Mouse (Mus musculus) intestine, embryonic 16.5 days (tissue): ENCODE measurements around the gene Klk8. TPM values are rescaled to one million over a fixed set of nuclear protein-coding genes. Genes with fewer than 3 reads are reported as not detected.

Experiments used
- ATAC-seq: fragments of 200-750 bp; cut with Nextera tagmentation; 2 replicates; pipeline ENCODE4 v1.8.0; 2017; ENCODE audit warnings: moderate TSS enrichment, moderate library complexity
- H3K27ac ChIP-seq: fragments of 300-500 bp; sonication (generic); 2 replicates; pipeline ENCODE4 v1.5.1; 2014; ENCODE audit warnings: mild to moderate bottlenecking, low read length
- H3K27me3 ChIP-seq: fragments of 300-500 bp; sonication (generic); replicated peaks from 2 replicates; pipeline ENCODE4 v1.6.1; 2014; ENCODE audit warnings: low read length, control low read depth, mixed read lengths; ENCODE audit not compliant: control insufficient read depth, insufficient read depth
- H3K36me3 ChIP-seq: fragments of 300-500 bp; sonication (generic); 2 replicates; pipeline ENCODE4 v1.6.1; 2014; ENCODE audit warnings: low read length, control low read depth; ENCODE audit not compliant: control insufficient read depth, insufficient read depth
- H3K4me1 ChIP-seq: fragments of 300-500 bp; sonication (generic); 2 replicates; pipeline ENCODE4 v1.6.1; 2014; ENCODE audit warnings: low read length, control low read depth, mixed read lengths; ENCODE audit not compliant: control insufficient read depth, insufficient read depth
- H3K4me2 ChIP-seq: fragments of 300-500 bp; sonication (generic); 2 replicates; pipeline ENCODE4 v1.6.1; 2014; ENCODE audit warnings: low read depth, low read length, control low read depth
- H3K4me3 ChIP-seq: fragments of 300-500 bp; sonication (generic); 2 replicates; pipeline ENCODE4 v1.5.1; 2014; ENCODE audit warnings: mild to moderate bottlenecking, low read length
- H3K9ac ChIP-seq: fragments of 300-500 bp; sonication (generic); 2 replicates; pipeline ENCODE4 v1.6.1; 2014; ENCODE audit warnings: low read depth, low read length
- H3K9me3 ChIP-seq: fragments of 300-500 bp; sonication (generic); 2 replicates; pipeline ENCODE4 v1.6.1; 2016; ENCODE audit warnings: low read length, control low read depth; ENCODE audit not compliant: control insufficient read depth
- WGBS: fragments of 180-500 bp; shearing (Covaris S2); extraction: QIAGEN DNeasy Blood & Tissue Kit; methylation state at CpG from one replicate; pipeline ENCODE4 v1.1.7; 2014; 5-methylcytosine and 5-hydroxymethylcytosine counted together
- polyA plus RNA-seq: library from polyadenylated mRNA; unstranded; fragments of >200 nt; fragmentation: Nextera tagmentation; extraction: Ambion mirVana; gene quantifications from 2 replicates; pipeline ENCODE4 v1.2.1, GENCODE M21; 2015

Klk8 gene
- polyA plus RNA-seq, 1 experiment from 2014 or later = 12.9 TPM

DNA sequence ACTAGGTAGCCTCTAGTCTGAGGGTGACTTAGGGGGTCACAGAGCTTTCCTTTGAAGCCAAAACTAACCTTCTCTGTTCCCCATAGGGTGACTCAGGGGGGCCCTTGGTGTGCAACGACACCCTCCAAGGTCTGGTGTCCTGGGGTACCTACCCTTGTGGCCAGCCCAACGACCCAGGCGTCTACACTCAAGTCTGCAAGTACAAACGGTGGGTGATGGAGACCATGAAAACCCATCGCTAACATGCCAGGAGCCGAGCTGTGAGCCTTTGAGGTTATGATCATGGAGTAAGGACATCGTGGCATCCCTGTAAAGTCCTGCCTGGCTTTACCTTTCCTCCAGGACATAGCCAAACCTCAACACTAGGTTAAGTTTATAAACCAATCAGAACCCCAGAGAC is 17.8 kb downstream of the Klk8 start:
- no peak overlapping the region for H3K4me3 ChIP-seq
- H3K4me1 ChIP-seq = no peaks in the 10 kb centered on the region
- H3K27me3 ChIP-seq = no peaks in the 10 kb centered on the region
- no peak overlapping the region for H3K4me2 ChIP-seq
- 88% methylated on average over 7 of the region's 7 CpGs for WGBS
- H3K9me3 ChIP-seq = no peaks in the 10 kb centered on the region
- H3K9ac ChIP-seq = no peak overlapping the region
- no peaks in the 10 kb centered on the region for H3K36me3 ChIP-seq
- no peak for ATAC-seq
- no peak overlapping the region for H3K27ac ChIP-seq

DNA sequence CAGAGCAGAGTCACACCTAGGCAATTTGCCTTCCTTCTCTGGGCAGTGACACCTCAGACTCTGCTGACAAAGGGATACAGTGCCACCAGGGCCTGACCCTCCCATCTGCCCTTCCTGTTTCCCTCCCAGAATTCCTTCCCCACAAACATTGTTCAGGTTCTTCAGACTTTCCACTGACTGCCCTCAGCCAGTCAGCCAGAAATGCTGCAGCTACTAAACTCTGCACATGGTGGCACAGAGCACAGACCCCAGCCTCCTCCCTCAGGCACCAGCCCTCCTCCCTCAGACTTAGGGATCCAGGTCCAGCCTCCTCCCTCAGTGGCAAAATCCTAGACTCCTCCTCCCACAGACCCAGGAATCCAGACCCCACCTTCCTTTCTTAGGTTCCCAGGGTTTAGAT is 19.4 kb downstream of the Klk8 start:
- H3K36me3 ChIP-seq = no peaks in the 10 kb centered on the region
- no peak overlapping the region for H3K4me2 ChIP-seq
- no peak overlapping the region for H3K4me3 ChIP-seq
- no peak overlapping the region for H3K9ac ChIP-seq
- H3K9me3 ChIP-seq = no peaks in the 10 kb centered on the region
- H3K4me1 ChIP-seq = no peaks in the 10 kb centered on the region
- H3K27ac ChIP-seq = no peak overlapping the region
- no peaks in the 10 kb centered on the region for H3K27me3 ChIP-seq
- ATAC-seq = no peak

DNA sequence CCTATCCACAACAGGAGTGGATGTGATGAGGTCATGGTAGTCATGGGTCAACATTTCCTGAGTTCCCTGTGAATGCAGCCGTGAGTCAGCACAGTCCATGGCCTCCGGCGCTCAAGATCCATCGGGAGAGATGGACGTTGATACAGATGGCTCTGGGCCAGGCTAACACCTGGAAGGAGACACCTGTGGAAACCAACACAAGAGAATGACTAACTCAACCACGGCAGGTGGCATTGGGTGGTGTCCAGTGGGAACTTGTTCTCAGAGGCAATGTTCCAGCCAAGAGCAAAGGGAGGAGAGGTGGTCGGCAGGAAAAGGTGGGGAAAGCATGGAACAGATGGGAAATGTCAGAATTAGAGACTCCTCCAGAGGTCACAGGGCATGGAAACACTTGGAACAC is 24.2 kb downstream of the Klk8 start:
- H3K27me3 ChIP-seq = no peaks in the 10 kb centered on the region
- no peak overlapping the region for H3K4me3 ChIP-seq
- WGBS = 88% methylated on average over 7 of the region's 7 CpGs
- no peaks in the 10 kb centered on the region for H3K9me3 ChIP-seq
- H3K9ac ChIP-seq = no peak overlapping the region
- no peaks in the 10 kb centered on the region for H3K36me3 ChIP-seq
- H3K27ac ChIP-seq = no peak overlapping the region
- H3K4me1 ChIP-seq = no peaks in the 10 kb centered on the region
- ATAC-seq = no peak
- H3K4me2 ChIP-seq = no peak overlapping the region

DNA sequence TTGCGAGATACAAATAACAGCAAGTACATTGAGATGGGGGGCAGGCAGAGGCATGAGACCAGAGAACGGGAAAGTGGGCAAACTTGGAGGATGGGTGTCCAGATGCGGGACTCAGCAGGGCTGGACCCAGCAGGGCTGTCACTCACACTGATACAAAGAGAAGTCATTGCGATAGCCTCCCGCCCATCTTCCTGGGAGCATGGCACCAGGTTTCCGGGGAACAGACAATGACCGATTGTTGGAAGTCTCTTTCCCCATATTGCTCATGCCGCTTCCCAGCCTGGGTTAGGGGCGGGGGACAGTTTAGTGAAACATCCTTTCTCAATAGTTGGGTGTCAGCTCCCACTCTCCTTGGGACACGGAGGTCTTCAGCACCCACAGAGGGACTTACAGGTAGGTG is 26.8 kb downstream of the Klk8 start, which contains the start of gene Klk6:
Gene Klk6, plus strand, starts transcription at position 301 of the 400 bp plus-strand sequence.
- Histone ChIP-seq H3K9me3 (no peaks in the 10 kb centered on the region), H3K36me3 (no peaks in the 10 kb centered on the region), H3K4me2 (no peak within 1 kb of the TSS), H3K9ac (no peak within 1 kb of the TSS), H3K4me3 (no peak within 1 kb of the TSS), H3K4me1 (no peaks in the 10 kb centered on the region), H3K27me3 (no peaks in the 10 kb centered on the region), H3K27ac (no peak within 1 kb of the TSS)
- ATAC-seq = no peak
- 72% methylated on average over 10 of the region's 10 CpGs for WGBS

DNA sequence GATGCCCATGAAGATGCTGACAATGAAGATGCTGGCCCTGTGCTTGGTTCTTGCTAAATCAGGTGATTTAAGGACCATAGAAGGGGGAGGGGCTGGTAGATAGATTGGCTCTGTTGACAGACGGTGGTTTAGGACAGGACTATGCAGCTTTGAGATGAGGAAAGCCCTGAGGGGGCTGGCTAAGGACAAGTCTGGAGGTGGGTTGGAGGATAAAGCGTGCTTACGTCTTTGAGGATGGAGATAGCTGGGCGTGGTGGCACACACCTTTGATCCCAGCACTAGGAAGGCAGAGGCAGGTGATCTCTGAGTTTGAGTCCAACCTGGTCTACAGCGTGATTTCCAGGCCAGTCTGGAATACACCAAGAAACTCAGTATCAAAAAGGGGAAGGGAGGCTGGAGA is 28.7 kb downstream of the Klk8 start:
- H3K4me3 ChIP-seq = no peak overlapping the region
- H3K36me3 ChIP-seq = no peaks in the 10 kb centered on the region
- H3K4me2 ChIP-seq = no peak overlapping the region
- 81% methylated on average over 5 of the region's 5 CpGs for WGBS
- H3K9ac ChIP-seq = no peak overlapping the region
- H3K9me3 ChIP-seq = no peaks in the 10 kb centered on the region
- ATAC-seq = no peak
- no peak overlapping the region for H3K27ac ChIP-seq
- H3K4me1 ChIP-seq = no peaks in the 10 kb centered on the region
- H3K27me3 ChIP-seq = no peaks in the 10 kb centered on the region

DNA sequence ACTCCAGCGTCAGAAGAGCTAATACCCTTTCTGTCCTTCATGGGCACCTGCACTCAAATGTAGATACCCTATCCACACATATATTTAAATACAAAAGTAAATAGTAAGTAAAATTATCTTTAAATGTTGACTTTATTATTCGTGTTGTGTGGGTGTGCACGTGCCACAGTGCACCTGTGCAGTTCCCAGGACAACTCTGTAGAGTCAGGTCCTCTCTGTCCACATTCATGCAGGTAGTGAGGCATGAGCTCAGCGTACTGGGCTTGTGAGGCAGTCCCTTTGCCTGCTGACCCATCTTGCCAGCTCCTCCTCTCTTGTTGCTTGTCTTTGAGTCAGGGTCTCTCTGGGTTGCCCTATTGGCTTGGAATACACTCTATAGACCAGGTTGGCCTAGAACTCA is 30.3 kb downstream of the Klk8 start:
- peak; percentile 38; the same call in 1 of the 2 replicates for ATAC-seq
- H3K4me3 ChIP-seq = no peak overlapping the region
- 78% methylated on average over 4 of the region's 4 CpGs for WGBS
- no peak overlapping the region for H3K9ac ChIP-seq
- no peak overlapping the region for H3K4me2 ChIP-seq
- no peaks in the 10 kb centered on the region for H3K27me3 ChIP-seq
- no peak overlapping the region for H3K27ac ChIP-seq
- no peaks in the 10 kb centered on the region for H3K9me3 ChIP-seq
- H3K36me3 ChIP-seq = no peaks in the 10 kb centered on the region
- no peaks in the 10 kb centered on the region for H3K4me1 ChIP-seq

DNA sequence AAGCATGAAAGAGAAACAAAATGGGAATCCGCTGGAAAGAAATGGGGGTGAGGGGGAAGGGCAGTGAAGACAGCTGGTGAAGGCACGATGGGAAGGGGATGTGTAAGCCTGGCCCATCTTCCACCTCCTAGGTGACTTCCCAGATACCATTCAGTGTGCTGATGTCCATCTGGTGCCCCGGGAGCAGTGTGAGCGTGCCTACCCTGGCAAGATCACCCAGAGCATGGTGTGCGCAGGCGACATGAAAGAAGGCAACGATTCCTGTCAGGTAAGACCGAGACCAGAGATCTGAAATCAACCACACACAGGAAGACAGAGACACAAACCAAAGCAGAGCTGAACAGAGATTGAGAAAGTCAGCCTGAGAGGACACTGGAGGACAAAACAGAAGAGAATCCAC is 31.6 kb downstream of the Klk8 start:
- no peaks in the 10 kb centered on the region for H3K36me3 ChIP-seq
- no peak for ATAC-seq
- no peak overlapping the region for H3K27ac ChIP-seq
- no peak overlapping the region for H3K4me2 ChIP-seq
- no peak overlapping the region for H3K4me3 ChIP-seq
- no peak overlapping the region for H3K9ac ChIP-seq
- no peaks in the 10 kb centered on the region for H3K9me3 ChIP-seq
- H3K27me3 ChIP-seq = no peaks in the 10 kb centered on the region
- WGBS = 86% methylated on average over 8 of the region's 8 CpGs
- no peaks in the 10 kb centered on the region for H3K4me1 ChIP-seq

DNA sequence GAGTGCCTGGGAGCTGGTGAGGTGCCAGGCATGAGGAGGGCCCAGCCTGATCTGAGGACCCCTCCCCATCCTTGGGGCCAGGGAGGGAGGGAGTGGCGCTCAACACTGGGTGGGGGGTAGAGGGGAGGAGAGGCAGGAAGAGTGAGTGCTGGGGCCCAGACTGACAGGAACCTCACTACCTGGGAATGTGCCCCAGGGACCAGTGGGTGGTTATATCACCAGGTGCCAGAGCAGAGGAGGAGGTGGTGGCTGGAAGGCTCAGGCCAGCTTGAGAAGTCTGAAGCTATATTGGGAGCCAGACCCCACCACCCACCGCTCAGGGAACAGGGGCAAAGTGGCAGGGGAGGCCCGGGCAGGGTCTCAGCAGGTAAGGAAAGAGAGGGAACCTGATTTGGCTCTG is 44.3 kb downstream of the Klk8 start, which contains the start of gene Klk5:
Gene Klk5, plus strand, starts transcription at position 271 of the 400 bp plus-strand sequence.
- no peaks in the 10 kb centered on the region for H3K4me1 ChIP-seq
- ATAC-seq = no peak
- no peaks in the 10 kb centered on the region for H3K27me3 ChIP-seq
- H3K36me3 ChIP-seq = no peaks in the 10 kb centered on the region
- no peaks in the 10 kb centered on the region for H3K9me3 ChIP-seq
- WGBS = 46% methylated on average over 3 of the region's 3 CpGs
- no peak within 1 kb of the TSS for H3K4me2 ChIP-seq
- H3K9ac ChIP-seq = no peak within 1 kb of the TSS
- H3K27ac ChIP-seq = no peak within 1 kb of the TSS
- no peak within 1 kb of the TSS for H3K4me3 ChIP-seq

DNA sequence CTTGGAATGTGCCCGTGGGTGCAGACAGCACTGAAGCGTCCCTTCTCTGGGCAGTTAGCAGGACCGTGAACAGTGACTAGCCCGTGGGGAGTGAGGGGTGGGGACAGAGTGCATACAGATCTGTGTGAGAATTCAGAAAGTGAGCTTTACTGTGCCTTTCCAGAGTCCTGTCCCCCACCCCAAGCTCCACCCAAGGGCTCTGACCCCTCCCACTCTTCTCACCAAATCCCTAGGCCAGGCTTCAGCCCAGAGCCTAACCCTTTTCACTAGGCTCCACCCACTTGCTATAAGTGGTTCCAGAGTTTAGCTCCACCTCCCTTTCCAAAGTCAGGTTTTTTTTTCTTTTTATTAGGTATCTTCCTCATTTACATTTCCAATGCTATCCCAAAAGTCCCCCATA is 46.4 kb downstream of the Klk8 start:
- H3K9me3 ChIP-seq = no peaks in the 10 kb centered on the region
- ATAC-seq = no peak
- WGBS = 85% methylated on average over 4 of the region's 4 CpGs

DNA sequence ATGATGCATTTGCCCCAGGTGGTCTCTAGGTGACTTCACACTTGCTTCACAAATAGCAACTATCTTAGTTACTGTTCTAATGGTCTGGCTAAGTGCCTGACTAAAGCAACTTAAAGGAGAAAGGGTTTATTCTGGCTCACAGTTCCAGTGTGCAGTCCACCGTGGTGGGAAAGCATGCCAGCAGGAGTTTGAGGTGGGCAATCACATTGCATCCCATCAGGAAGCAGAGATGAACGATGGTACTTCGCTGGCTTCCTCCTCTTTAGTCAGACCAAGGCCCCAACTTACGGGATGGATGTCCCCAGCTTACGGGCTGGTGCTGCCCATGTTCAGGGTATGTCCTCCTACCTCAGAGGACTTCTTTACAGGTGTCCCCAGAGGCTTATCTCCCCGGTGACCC is 54.2 kb downstream of the Klk8 start:
- no peaks in the 10 kb centered on the region for H3K4me1 ChIP-seq
- no peaks in the 10 kb centered on the region for H3K9me3 ChIP-seq
- H3K9ac ChIP-seq = no peak overlapping the region
- ATAC-seq = no peak
- no peak overlapping the region for H3K27ac ChIP-seq
- 88% methylated on average over 6 of the region's 6 CpGs for WGBS
- H3K4me3 ChIP-seq = no peak overlapping the region
- no peak overlapping the region for H3K4me2 ChIP-seq
- H3K27me3 ChIP-seq = no peaks in the 10 kb centered on the region
- no peaks in the 10 kb centered on the region for H3K36me3 ChIP-seq

More for the DNA sequence above, 46.4 kb downstream of the Klk8 start:
- Histone ChIP-seq H3K4me3 (no peak overlapping the region), H3K9ac (no peak overlapping the region), H3K4me2 (no peak overlapping the region), H3K27me3 (no peaks in the 10 kb centered on the region), H3K4me1 (no peaks in the 10 kb centered on the region), H3K27ac (no peak overlapping the region), H3K36me3 (no peaks in the 10 kb centered on the region)
